Mouse (Mus musculus): ENCODE results near the gene Tymp. TPM values are rescaled to one million over a fixed set of nuclear protein-coding genes. Genes with fewer than 3 reads are reported as not detected.

Gene Tymp
- polyA plus RNA-seq, 1 experiment from 2014 or later: 1.4 TPM

GRCm38 (mm10) chr15:89372068-89372467, 4.8 kb downstream of the Tymp start:
- Histone ChIP-seq H3K27ac (peak overlapping the region; percentile 22; the same call in 1 of the 2 replicates), H3K36me3 (peaks cover 57% of the 10 kb centered on the region), H3K9me3 (no peaks in the 10 kb centered on the region), H3K4me3 (peak overlapping the region; percentile 76), H3K4me1 (peaks cover 28% of the 10 kb centered on the region), H3K27me3 (ENCODE audit: insufficient read depth, poor library complexity, severe bottlenecking) (peaks cover 13% of the 10 kb centered on the region)
- 89% methylated on average over 13 of the region's 13 CpGs for WGBS
- DNase-seq (ENCODE audit: low spot score): no peak

DNA sequence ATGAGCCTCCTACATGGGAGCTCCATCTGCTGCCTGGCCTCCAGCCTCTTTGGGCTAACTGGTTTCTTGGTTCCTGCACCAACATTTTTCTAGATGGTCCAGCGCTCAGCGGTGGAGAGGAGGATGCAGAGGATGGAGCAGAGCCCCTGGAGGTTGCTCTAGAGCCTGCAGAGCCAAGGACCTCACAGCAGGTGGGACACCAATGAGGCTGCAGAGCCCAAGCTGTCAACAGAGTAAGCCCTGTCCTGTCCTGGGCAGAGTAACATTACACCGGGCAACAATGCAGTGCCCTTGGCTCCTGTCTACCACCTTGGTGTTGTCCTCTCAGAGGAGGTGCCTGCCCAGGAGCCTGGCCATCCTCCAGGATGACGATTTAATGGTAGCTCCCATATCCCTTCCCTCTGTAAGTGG, 11.7 kb downstream of the Tymp start:
- Histone ChIP-seq H3K27ac (no peak overlapping the region), H3K36me3 (peaks cover 99% of the 10 kb centered on the region), H3K4me1 (no peaks in the 10 kb centered on the region), H3K4me3 (no peak overlapping the region), H3K9me3 (no peaks in the 10 kb centered on the region), H3K27me3 (ENCODE audit: insufficient read depth, poor library complexity, severe bottlenecking) (no peaks in the 10 kb centered on the region)
- DNase-seq (ENCODE audit: low spot score): no peak
- WGBS: 94% methylated on average over 4 of the region's 4 CpGs

GRCm38 (mm10) chr15:89363051-89363450, 13.8 kb downstream of the Tymp start:
- Histone ChIP-seq H3K9me3 (no peaks in the 10 kb centered on the region), H3K4me3 (no peak overlapping the region), H3K4me1 (peaks cover 9% of the 10 kb centered on the region; the same call in 1 of the 2 replicates), H3K27me3 (ENCODE audit: insufficient read depth, poor library complexity, severe bottlenecking) (no peaks in the 10 kb centered on the region), H3K36me3 (peaks cover 90% of the 10 kb centered on the region), H3K27ac (no peak overlapping the region)
- DNase-seq (ENCODE audit: low spot score): no peak
- 91% methylated on average over 7 of the region's 7 CpGs for WGBS

DNA sequence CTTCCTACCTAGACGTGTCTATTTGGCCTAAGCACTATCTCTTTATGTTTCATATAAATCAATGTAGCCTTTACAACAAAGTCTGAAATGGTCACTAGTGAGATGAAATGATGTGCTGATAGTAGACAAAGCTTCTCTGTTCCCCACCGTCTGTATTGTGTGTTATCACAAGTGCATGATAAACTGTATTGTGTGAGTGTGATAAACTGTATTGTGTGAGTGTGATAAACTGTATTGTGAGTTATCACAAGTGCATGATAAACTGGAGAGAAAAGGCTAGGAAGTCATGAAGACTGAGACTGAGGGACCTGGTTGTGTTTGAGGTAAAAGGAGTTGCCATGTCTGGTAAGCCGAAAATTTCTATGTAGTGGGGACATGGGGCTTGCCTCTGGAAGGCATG, 18.1 kb downstream of the Tymp start:
- peaks cover 49% of the 10 kb centered on the region for H3K36me3 ChIP-seq
- H3K27me3 ChIP-seq (ENCODE audit: insufficient read depth, poor library complexity, severe bottlenecking): no peaks in the 10 kb centered on the region
- H3K9me3 ChIP-seq: no peaks in the 10 kb centered on the region
- no peak for DNase-seq (ENCODE audit: low spot score)
- peaks cover 26% of the 10 kb centered on the region for H3K4me1 ChIP-seq
- 63% methylated on average over 3 of the region's 3 CpGs for WGBS
- no peak overlapping the region for H3K27ac ChIP-seq
- H3K4me3 ChIP-seq: no peak overlapping the region

GRCm38 (mm10) chr15:89356372-89356771, 20.5 kb downstream of the Tymp start:
- peak overlapping the region; percentile 77 for H3K4me3 ChIP-seq
- WGBS: under 1% methylated on average over 15 of the region's 15 CpGs
- H3K27ac ChIP-seq: peak overlapping the region; percentile 92
- no peaks in the 10 kb centered on the region for H3K9me3 ChIP-seq
- H3K27me3 ChIP-seq (ENCODE audit: insufficient read depth, poor library complexity, severe bottlenecking): no peaks in the 10 kb centered on the region
- peaks cover 50% of the 10 kb centered on the region for H3K36me3 ChIP-seq
- H3K4me1 ChIP-seq: peaks cover 29% of the 10 kb centered on the region
- DNase-seq (ENCODE audit: low spot score): peak; percentile 95

DNA sequence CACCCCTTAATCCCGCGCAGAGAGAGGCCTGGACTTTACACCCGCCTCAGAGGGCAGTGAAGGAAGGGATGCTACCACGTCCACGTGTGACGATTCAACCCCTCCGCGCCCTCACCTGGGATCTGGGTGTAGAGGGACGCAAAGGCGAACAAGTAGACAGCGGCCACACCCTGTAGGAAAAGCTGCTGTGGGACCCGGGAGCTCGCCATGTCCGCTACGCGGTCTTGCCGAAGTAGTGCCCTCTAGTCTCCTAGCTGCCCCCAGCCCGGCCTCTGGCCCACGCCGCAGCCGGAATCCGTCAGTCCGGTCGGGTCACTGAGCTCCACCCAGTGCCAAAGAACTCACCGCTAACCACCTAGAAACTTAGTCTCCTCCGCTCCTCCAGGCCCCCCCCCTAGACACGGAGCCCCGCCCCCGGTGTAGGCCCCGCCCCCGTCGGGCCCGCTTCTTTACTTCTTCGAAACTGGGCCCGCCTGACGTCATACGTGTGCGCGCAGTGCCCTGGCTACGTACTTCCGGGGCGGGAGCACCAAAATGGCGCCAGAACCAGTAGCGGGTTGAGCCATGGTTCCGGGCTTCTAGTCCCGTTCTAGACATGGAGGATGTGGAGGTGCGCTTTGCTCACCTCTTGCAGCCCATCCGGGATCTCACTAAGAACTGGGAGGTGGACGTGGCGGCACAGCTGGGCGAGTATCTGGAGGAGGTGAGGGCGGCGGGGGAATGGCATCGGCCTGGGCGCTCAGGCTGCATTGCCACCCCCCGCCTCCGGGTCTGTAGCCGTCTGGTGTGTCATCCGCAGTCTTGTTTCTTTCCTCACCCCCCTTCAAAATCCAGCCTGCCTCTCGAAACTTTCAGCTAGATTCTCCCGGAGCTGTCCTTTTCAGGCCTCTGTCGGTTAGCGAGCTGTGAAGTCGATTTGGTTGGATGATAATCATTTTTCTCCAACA, 21.3 kb downstream of the Tymp start, which contains the start of the genes Lmf2 and Ncaph2:
Gene Lmf2 (minus strand): TSS at position 419 of the 947 bp plus-strand sequence.
Gene Ncaph2 (plus strand): TSS at position 479 of the 947 bp plus-strand sequence.
- under 1% methylated on average over 64 of the region's 64 CpGs for WGBS
- Histone ChIP-seq H3K4me1 (peaks cover 32% of the 10 kb centered on the region), H3K36me3 (peaks cover 50% of the 10 kb centered on the region), H3K27me3 (ENCODE audit: insufficient read depth, poor library complexity, severe bottlenecking) (no peaks in the 10 kb centered on the region), H3K4me3 (peak within 1 kb of the TSS; percentile 77), H3K9me3 (no peaks in the 10 kb centered on the region), H3K27ac (peak within 1 kb of the TSS; percentile 92)
- peak; percentile 98 for DNase-seq (ENCODE audit: low spot score)

DNA sequence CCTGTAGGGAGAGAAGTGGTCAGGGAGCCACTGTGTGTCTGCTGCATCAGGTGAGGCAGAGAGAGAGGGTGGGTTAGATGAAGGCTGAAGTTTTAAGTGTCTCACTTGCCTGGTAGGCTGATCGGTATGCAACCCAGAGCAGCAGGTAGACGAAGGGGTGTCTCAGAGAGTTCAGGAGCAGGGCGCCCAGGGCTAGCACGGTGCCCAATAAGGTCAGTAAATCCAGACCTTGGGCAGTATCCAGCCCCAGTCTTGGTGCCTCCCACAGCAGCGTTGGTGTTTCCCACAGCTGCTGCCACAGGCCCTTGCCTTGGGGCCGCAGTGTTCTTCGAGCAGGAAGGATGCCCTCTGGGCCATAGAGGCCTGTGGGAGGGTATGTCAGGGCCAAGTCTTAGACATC, 22.4 kb downstream of the Tymp start:
- Histone ChIP-seq H3K4me3 (peak overlapping the region; percentile 77), H3K27ac (peak overlapping the region; percentile 92), H3K4me1 (peaks cover 34% of the 10 kb centered on the region), H3K36me3 (peaks cover 51% of the 10 kb centered on the region), H3K9me3 (no peaks in the 10 kb centered on the region), H3K27me3 (ENCODE audit: insufficient read depth, poor library complexity, severe bottlenecking) (no peaks in the 10 kb centered on the region)
- WGBS: 83% methylated on average over 7 of the region's 7 CpGs
- DNase-seq (ENCODE audit: low spot score): no peak

DNA sequence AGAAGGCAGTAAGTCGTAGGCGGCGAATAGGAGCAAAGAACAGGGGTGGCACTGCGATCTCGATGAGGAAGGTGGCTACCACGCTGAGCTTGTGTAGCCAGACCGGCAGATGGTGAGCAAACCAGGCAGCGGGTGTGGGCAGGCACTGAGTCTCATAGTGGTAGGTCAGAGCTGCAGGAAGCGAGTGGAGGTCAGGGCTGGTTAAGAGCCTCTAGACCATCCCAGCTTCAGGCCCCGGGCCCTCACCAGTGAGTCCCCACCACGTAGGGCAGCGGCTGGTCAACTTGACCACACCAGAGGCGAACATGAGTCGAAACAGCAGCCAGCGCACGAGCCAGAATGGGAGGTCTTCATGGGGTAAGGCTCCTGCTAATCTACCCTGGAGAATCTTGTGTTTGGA, 23.0 kb downstream of the Tymp start:
- peak overlapping the region; percentile 77 for H3K4me3 ChIP-seq
- no peak for DNase-seq (ENCODE audit: low spot score)

GRCm38 (mm10) chr15:89352795-89353194, 24.0 kb downstream of the Tymp start:
- no peak overlapping the region for H3K4me3 ChIP-seq
- no peaks in the 10 kb centered on the region for H3K9me3 ChIP-seq
- 92% methylated on average over 12 of the region's 12 CpGs for WGBS
- no peaks in the 10 kb centered on the region for H3K27me3 ChIP-seq (ENCODE audit: insufficient read depth, poor library complexity, severe bottlenecking)
- H3K27ac ChIP-seq: no peak overlapping the region
- H3K36me3 ChIP-seq: peaks cover 46% of the 10 kb centered on the region
- DNase-seq (ENCODE audit: low spot score): no peak
- peaks cover 23% of the 10 kb centered on the region for H3K4me1 ChIP-seq

More for the DNA sequence above, 23.0 kb downstream of the Tymp start:
- 94% methylated on average over 16 of the region's 16 CpGs for WGBS
- no peak overlapping the region for H3K27ac ChIP-seq
- H3K36me3 ChIP-seq: peaks cover 48% of the 10 kb centered on the region
- H3K9me3 ChIP-seq: no peaks in the 10 kb centered on the region
- H3K27me3 ChIP-seq (ENCODE audit: insufficient read depth, poor library complexity, severe bottlenecking): no peaks in the 10 kb centered on the region
- peaks cover 32% of the 10 kb centered on the region for H3K4me1 ChIP-seq

- Histone ChIP-seq H3K9me3 (no peaks in the 10 kb centered on the region), H3K27me3 (ENCODE audit: insufficient read depth, poor library complexity, severe bottlenecking) (no peaks in the 10 kb centered on the region), H3K4me3 (no peak overlapping the region), H3K4me1 (peaks cover 20% of the 10 kb centered on the region), H3K36me3 (peaks cover 46% of the 10 kb centered on the region), H3K27ac (no peak overlapping the region)
- 93% methylated on average over 14 of the region's 14 CpGs for WGBS
- DNase-seq (ENCODE audit: low spot score): no peak
Observed at GRCm38 (mm10) chr15:89352054-89352453, 24.8 kb downstream of the Tymp start.

GRCm38 (mm10) chr15:89351302-89351701, 25.5 kb downstream of the Tymp start:
- H3K9me3 ChIP-seq: no peaks in the 10 kb centered on the region

DNA sequence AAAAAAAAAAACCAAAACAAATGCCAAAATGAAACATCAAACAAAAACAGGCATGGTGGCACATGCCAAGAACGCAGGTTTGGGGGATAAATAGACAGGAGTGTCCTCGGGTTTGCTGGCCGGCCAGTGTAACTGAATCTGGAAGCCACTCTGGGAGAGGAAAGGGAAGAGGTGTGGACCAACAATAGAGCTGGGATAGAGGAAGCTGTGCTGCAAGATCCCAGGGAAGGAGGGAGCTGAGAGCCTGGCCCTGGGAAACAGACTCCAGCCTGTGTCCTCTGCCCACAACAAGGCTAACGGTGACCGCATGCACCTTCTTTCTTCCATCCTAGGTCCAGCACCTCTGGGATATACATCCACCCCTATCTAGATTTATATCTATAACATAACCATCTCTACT, 26.4 kb downstream of the Tymp start:
- Histone ChIP-seq H3K9me3 (no peaks in the 10 kb centered on the region), H3K36me3 (peaks cover 46% of the 10 kb centered on the region), H3K4me1 (peaks cover 20% of the 10 kb centered on the region), H3K4me3 (no peak overlapping the region), H3K27ac (no peak overlapping the region), H3K27me3 (ENCODE audit: insufficient read depth, poor library complexity, severe bottlenecking) (no peaks in the 10 kb centered on the region)
- WGBS: 71% methylated on average over 5 of the region's 5 CpGs
- DNase-seq (ENCODE audit: low spot score): no peak

More at GRCm38 (mm10) chr15:89351302-89351701, 25.5 kb downstream of the Tymp start:
- 81% methylated on average over 15 of the region's 15 CpGs for WGBS
- no peak for DNase-seq (ENCODE audit: low spot score)
- H3K4me1 ChIP-seq: peaks cover 20% of the 10 kb centered on the region
- H3K4me3 ChIP-seq: no peak overlapping the region
- no peak overlapping the region for H3K27ac ChIP-seq
- H3K36me3 ChIP-seq: peaks cover 46% of the 10 kb centered on the region
- H3K27me3 ChIP-seq (ENCODE audit: insufficient read depth, poor library complexity, severe bottlenecking): no peaks in the 10 kb centered on the region

- Histone ChIP-seq H3K4me1 (no peaks in the 10 kb centered on the region), H3K36me3 (0 out of 2 replicates have a peak, but pooled peaks cover 3% of the 10 kb centered on the region), H3K4me3 (no peak overlapping the region), H3K27ac (no peak overlapping the region), H3K27me3 (ENCODE audit: insufficient read depth, poor library complexity, severe bottlenecking) (no peaks in the 10 kb centered on the region), H3K9me3 (no peaks in the 10 kb centered on the region)
- 83% methylated on average over 3 of the region's 3 CpGs for WGBS
- DNase-seq (ENCODE audit: low spot score): no peak
Observed at GRCm38 (mm10) chr15:89343325-89343724, 33.5 kb downstream of the Tymp start.

Measured in heart, embryonic 10.5 days (tissue).